ENCODE assay signal across 7 mouse cellular contexts in the genomic region with DNA sequence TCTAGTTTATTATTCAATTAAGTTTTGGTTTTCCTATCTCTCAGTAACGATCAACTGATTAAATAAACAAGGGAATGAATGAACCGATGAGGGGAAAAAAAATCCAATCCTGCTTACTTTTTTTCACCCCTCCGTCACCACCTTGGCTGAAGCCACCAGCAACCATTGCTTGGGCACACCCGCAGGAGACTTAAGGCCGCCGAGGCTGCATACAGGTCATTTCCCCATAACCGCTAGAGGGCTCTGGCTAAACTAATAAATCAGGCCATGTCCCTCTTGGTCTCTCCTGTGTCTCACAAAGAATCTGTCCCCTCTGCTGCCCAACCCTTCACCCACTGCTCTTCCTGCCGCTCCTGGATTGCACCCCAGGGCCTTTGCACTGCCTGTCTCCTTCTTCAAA.
A peak's percentile ranks its signal among the peaks of the same experiment; 100 is the strongest.
DNase-seq lines count a peak whose midpoint lies in the region; ATAC-seq and TF ChIP-seq lines count a peak whose summit lies in the region.

No protein-coding gene starts in this region.

- no peak overlapping the region for H3K27ac ChIP-seq in forebrain, embryonic 13.5 days
- no peak overlapping the region for H3K27ac ChIP-seq in kidney, postnatal 0 days
- peak overlapping the region; percentile 88 for H3K27ac ChIP-seq in neural tube, embryonic 13.5 days (replicated peaks)

- H3K4me2 ChIP-seq in forebrain, embryonic 13.5 days, result peak overlapping the region; percentile 48; the same call in 1 of the 2 replicates
- H3K4me2 ChIP-seq in kidney, postnatal 0 days (ENCODE audit: low read length), result 0 out of 2 replicates have a peak overlapping the region, but pooled peaks have one; percentile 34
- no peak overlapping the region for H3K4me2 ChIP-seq in neural tube, embryonic 13.5 days

- H3K36me3 ChIP-seq in E14TG2a.4 (ENCODE audit: insufficient read depth, low read length), result no peaks in the 10 kb centered on the region
- H3K36me3 ChIP-seq in forebrain, embryonic 13.5 days (ENCODE audit: poor library complexity, severe bottlenecking), result no peaks in the 10 kb centered on the region
- no peaks in the 10 kb centered on the region for H3K36me3 ChIP-seq in kidney, postnatal 0 days (ENCODE audit: insufficient read depth, low read length)
- H3K36me3 ChIP-seq in neural tube, embryonic 13.5 days, result no peaks in the 10 kb centered on the region

- H3K27me3 ChIP-seq in E14TG2a.4 (ENCODE audit: insufficient read depth, low read length), result peaks cover 65% of the 10 kb centered on the region
- peaks cover 32% of the 10 kb centered on the region for H3K27me3 ChIP-seq in forebrain, embryonic 13.5 days
- H3K27me3 ChIP-seq in kidney, postnatal 0 days (ENCODE audit: insufficient read depth, low read length), result peaks cover 16% of the 10 kb centered on the region; the same call in 1 of the 2 replicates
- H3K27me3 ChIP-seq in neural tube, embryonic 13.5 days, result peaks cover 36% of the 10 kb centered on the region

- peak; percentile 26; the same call in 1 of the 2 replicates for TF ChIP-seq CTCF in E14TG2a.4 (conservative IDR thresholded peaks at IDR 0.05; ENCODE audit: low read length)
- TF ChIP-seq CTCF in kidney, postnatal 0 days (IDR thresholded peaks at IDR 0.05; ENCODE audit: low read depth), result peak; percentile 59

- no peak overlapping the region for H3K9ac ChIP-seq in forebrain, embryonic 13.5 days
- no peak overlapping the region for H3K9ac ChIP-seq in kidney, postnatal 0 days (ENCODE audit: low read depth, low read length)
- H3K9ac ChIP-seq in neural tube, embryonic 13.5 days, result no peak overlapping the region

- 12% methylated on average over 8 of the region's 8 CpGs for WGBS in forebrain, embryonic 13.5 days
- 15% methylated on average over 8 of the region's 8 CpGs for WGBS in kidney, postnatal 0 days
- WGBS in neural tube, embryonic 13.5 days, result 9% methylated on average over 8 of the region's 8 CpGs

- H3K4me1 ChIP-seq in E14TG2a.4 (replicated peaks; ENCODE audit: low read depth, low read length), result peaks cover 9% of the 10 kb centered on the region; the same call in 1 of the 2 replicates
- H3K4me1 ChIP-seq in forebrain, embryonic 13.5 days, result peaks cover 13% of the 10 kb centered on the region
- no peaks in the 10 kb centered on the region for H3K4me1 ChIP-seq in kidney, postnatal 0 days (replicated peaks; ENCODE audit: insufficient read depth, low read length)
- H3K4me1 ChIP-seq in neural tube, embryonic 13.5 days (replicated peaks), result peaks cover 20% of the 10 kb centered on the region

- H3K9me3 ChIP-seq in E14TG2a.4 (ENCODE audit: low read length), result no peaks in the 10 kb centered on the region
- H3K9me3 ChIP-seq in forebrain, embryonic 13.5 days (replicated peaks), result no peaks in the 10 kb centered on the region
- no peaks in the 10 kb centered on the region for H3K9me3 ChIP-seq in kidney, postnatal 0 days (replicated peaks; ENCODE audit: low read length)
- H3K9me3 ChIP-seq in neural tube, embryonic 13.5 days, result no peaks in the 10 kb centered on the region

- DNase-seq in R1 (ENCODE audit: low read depth, low spot score), result peak; percentile 58
- DNase-seq in kidney, postnatal 0 days (ENCODE audit: low spot score), result peak; percentile 62
- no peak for DNase-seq in yolk sac, embryonic 10.5 days (ENCODE audit: low spot score)
- DNase-seq in thymus, postnatal 14 days, result no peak

- no peak for ATAC-seq in forebrain, embryonic 13.5 days
- ATAC-seq in kidney, postnatal 0 days (replicated peaks; ENCODE audit: low FRiP score, low read depth), result no peak
- no peak for ATAC-seq in neural tube, embryonic 13.5 days (ENCODE audit: low read depth)

- 0 out of 2 replicates have a peak overlapping the region, but pooled peaks have one; percentile 11 for H3K4me3 ChIP-seq in E14TG2a.4 (replicated peaks; ENCODE audit: low read length)
- H3K4me3 ChIP-seq in forebrain, embryonic 13.5 days, result no peak overlapping the region
- no peak overlapping the region for H3K4me3 ChIP-seq in kidney, postnatal 0 days (replicated peaks; ENCODE audit: low read depth, low read length)
- H3K4me3 ChIP-seq in neural tube, embryonic 13.5 days, result no peak overlapping the region

Comparison
In these comparisons a context has a peak if more than half of its experiments do, and no peak if none do; other contexts are left out.
1. DNase-seq: peak in R1 (single experiment) and kidney, postnatal 0 days (single experiment); none in yolk sac, embryonic 10.5 days (single experiment) and thymus, postnatal 14 days (single experiment).